Mouse (Mus musculus): Measurements from ENCODE around the gene Tenm4. TPM values are rescaled to one million over a fixed set of nuclear protein-coding genes. Genes with fewer than 3 reads are reported as not detected.

Gene Tenm4
- polyA plus RNA-seq, 1 experiment from 2014 or later = 11.4 TPM

DNA sequence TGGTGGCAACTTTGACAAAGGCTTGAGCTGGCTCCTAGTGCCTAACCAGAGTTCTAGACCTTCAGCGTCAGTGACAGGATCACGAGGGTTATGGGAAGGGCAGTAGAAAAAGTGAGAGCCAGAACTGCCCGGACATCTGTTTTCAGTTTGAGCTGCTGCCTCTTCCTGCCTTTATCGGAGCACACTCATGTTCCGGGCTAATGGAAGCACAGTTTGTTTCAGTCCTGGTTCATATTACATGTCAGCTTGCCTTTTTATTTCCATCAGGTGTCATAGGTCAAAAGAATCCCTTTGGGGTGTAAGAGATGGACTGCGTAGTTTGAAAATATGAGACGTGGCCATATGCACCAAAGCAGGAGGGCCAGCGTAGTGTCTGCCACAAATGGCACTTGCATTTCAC is 578.7 kb downstream of the Tenm4 start:
- peaks cover 8% of the 10 kb centered on the region; the same call in 1 of the 2 replicates for H3K4me1 ChIP-seq (ENCODE audit: control insufficient read depth, insufficient read depth, low read length)
- WGBS (ENCODE audit: insufficient replicate concordance) = 62% methylated on average over 8 of the region's 8 CpGs
- H3K36me3 ChIP-seq (ENCODE audit: control insufficient read depth, insufficient read depth, low read length) = no peaks in the 10 kb centered on the region
- no peak overlapping the region for H3K4me3 ChIP-seq (ENCODE audit: low read depth, low read length)
- ATAC-seq (replicated peaks; ENCODE audit: insufficient number of reproducible peaks, low FRiP score, low TSS enrichment) = peak; percentile 31; the same call in 1 of the 2 replicates
- no peak overlapping the region for H3K27ac ChIP-seq (ENCODE audit: low read depth, low read length)
- H3K4me2 ChIP-seq = no peak overlapping the region
- H3K9ac ChIP-seq (ENCODE audit: low read depth, low read length) = no peak overlapping the region
- no peaks in the 10 kb centered on the region for H3K9me3 ChIP-seq (replicated peaks; ENCODE audit: control insufficient read depth, low read length)
- 0 out of 2 replicates have a peak, but pooled peaks cover 4% of the 10 kb centered on the region for H3K27me3 ChIP-seq (ENCODE audit: control insufficient read depth, insufficient read depth, low read length)

DNA sequence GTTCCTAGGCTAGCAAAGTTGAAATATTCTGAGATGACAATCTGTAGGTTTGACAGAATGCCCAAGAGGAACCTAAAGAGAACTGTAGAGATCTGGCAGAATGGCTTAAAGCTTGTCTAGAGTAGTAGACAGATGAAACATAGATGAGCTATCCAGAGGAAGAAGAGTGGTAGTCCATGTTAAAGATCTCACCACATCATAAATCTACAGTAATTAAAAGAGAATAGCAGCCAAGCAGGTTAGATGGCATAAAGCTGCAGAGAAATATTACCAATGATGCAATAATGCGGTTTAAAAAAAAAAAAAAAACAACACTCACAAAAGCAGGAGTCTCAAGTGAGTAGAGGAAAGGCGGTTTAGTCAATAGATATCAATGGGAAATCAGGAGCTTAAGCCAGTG is 580.2 kb downstream of the Tenm4 start:
- Histone ChIP-seq H3K9ac (ENCODE audit: low read depth, low read length) (no peak overlapping the region), H3K4me1 (ENCODE audit: control insufficient read depth, insufficient read depth, low read length) (peaks cover 8% of the 10 kb centered on the region), H3K27ac (ENCODE audit: low read depth, low read length) (no peak overlapping the region), H3K36me3 (ENCODE audit: control insufficient read depth, insufficient read depth, low read length) (no peaks in the 10 kb centered on the region), H3K4me3 (ENCODE audit: low read depth, low read length) (no peak overlapping the region), H3K27me3 (ENCODE audit: control insufficient read depth, insufficient read depth, low read length) (0 out of 2 replicates have a peak, but pooled peaks cover 4% of the 10 kb centered on the region), H3K9me3 (replicated peaks; ENCODE audit: control insufficient read depth, low read length) (no peaks in the 10 kb centered on the region), H3K4me2 (no peak overlapping the region)
- 89% methylated on average over 2 of the region's 2 CpGs for WGBS (ENCODE audit: insufficient replicate concordance)
- no peak for ATAC-seq (replicated peaks; ENCODE audit: insufficient number of reproducible peaks, low FRiP score, low TSS enrichment)

DNA sequence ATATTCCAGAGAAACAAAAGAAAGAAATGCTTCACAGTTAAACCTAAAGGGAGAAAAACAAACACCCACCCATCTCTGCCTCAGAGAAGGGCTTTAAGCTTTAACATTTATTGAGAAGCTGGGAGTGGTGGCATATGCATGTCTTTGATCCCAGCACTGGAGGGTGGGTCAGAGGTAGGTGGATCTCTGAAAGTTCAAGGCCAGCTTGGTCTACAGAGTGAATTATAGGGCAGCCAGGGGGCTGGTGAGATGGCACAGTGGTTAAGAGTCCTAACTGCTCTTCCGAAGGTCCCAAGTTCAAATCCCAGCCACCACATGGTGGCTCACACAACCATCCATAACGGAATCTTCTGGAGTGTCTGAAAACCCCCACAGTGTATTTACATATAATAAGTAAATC is 581.7 kb downstream of the Tenm4 start:
- Histone ChIP-seq H3K27ac (ENCODE audit: low read depth, low read length) (no peak overlapping the region), H3K36me3 (ENCODE audit: control insufficient read depth, insufficient read depth, low read length) (no peaks in the 10 kb centered on the region), H3K4me3 (ENCODE audit: low read depth, low read length) (no peak overlapping the region), H3K9me3 (replicated peaks; ENCODE audit: control insufficient read depth, low read length) (no peaks in the 10 kb centered on the region), H3K27me3 (ENCODE audit: control insufficient read depth, insufficient read depth, low read length) (0 out of 2 replicates have a peak, but pooled peaks cover 2% of the 10 kb centered on the region), H3K4me2 (no peak overlapping the region), H3K9ac (ENCODE audit: low read depth, low read length) (no peak overlapping the region), H3K4me1 (ENCODE audit: control insufficient read depth, insufficient read depth, low read length) (peaks cover 11% of the 10 kb centered on the region)
- ATAC-seq (replicated peaks; ENCODE audit: insufficient number of reproducible peaks, low FRiP score, low TSS enrichment) = no peak
- 92% methylated on average over 2 of the region's 2 CpGs for WGBS (ENCODE audit: insufficient replicate concordance)

DNA sequence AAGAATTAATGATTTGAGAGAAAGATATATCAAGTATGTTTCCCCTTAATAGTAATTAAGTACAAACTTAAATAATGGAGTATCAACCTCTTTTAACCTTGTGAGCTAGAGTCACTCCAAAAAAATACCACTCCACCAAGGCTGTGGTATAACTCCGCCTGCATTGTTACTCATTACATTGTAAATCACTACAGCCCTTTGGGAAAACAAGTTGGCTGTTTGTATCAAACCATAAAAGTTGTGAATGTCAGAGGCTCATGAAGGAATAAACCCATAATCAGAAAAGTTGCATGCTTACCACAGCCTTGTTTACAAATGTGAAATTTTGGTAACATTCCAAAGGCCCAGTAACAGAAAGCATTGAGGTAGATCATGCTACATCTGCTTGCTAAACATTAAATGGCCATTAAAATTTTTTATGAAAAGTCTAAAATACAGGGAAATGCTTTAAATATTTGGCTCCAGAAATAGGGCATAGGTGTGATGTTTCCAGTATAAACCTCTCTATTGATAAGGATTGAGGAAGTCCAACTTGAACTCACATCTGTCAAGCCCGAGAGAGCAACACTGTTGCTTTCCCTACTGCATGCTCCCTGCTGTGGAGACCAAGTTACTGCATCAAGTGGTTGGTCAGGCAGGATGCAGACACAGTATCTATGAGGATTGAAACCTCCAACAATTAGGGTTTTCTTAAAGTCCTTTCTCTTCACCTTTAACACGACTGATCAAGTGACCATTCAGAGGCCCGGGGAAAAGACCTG is 582.5 kb downstream of the Tenm4 start:
- Histone ChIP-seq H3K4me2 (no peak overlapping the region), H3K36me3 (ENCODE audit: control insufficient read depth, insufficient read depth, low read length) (no peaks in the 10 kb centered on the region), H3K27me3 (ENCODE audit: control insufficient read depth, insufficient read depth, low read length) (0 out of 2 replicates have a peak, but pooled peaks cover 2% of the 10 kb centered on the region), H3K27ac (ENCODE audit: low read depth, low read length) (no peak overlapping the region), H3K9ac (ENCODE audit: low read depth, low read length) (no peak overlapping the region), H3K4me3 (ENCODE audit: low read depth, low read length) (no peak overlapping the region), H3K9me3 (replicated peaks; ENCODE audit: control insufficient read depth, low read length) (no peaks in the 10 kb centered on the region), H3K4me1 (ENCODE audit: control insufficient read depth, insufficient read depth, low read length) (peaks cover 11% of the 10 kb centered on the region)
- WGBS (ENCODE audit: insufficient replicate concordance) = 52% methylated on average over 4 of the region's 4 CpGs
- no peak for ATAC-seq (replicated peaks; ENCODE audit: insufficient number of reproducible peaks, low FRiP score, low TSS enrichment)

DNA sequence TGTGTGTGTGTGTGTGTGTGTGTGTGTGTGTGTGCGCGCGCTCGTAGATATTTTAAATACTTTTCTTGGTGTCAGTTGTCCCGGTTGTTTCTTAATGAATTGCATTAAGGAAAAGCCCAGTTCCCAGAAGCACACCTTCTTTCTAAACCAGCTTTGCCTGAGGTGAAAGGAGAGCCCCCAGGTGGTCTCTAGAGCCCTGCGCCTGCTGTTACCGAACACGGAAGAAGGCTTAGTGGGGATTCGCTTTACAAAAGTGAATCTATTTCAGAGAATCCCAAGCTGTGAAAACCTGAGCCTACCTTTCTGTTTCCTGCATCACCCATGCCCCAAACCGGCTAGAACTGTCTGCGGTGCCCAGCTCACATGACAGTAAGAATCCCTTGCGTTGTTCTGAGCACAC is 583.1 kb downstream of the Tenm4 start:
- H3K4me2 ChIP-seq = peak overlapping the region; percentile 11; the same call in 1 of the 2 replicates
- H3K4me1 ChIP-seq (ENCODE audit: control insufficient read depth, insufficient read depth, low read length) = peaks cover 8% of the 10 kb centered on the region; the same call in 1 of the 2 replicates
- H3K27ac ChIP-seq (ENCODE audit: low read depth, low read length) = no peak overlapping the region
- no peaks in the 10 kb centered on the region for H3K27me3 ChIP-seq (ENCODE audit: control insufficient read depth, insufficient read depth, low read length)
- WGBS (ENCODE audit: insufficient replicate concordance) = 43% methylated on average over 12 of the region's 12 CpGs
- ATAC-seq (replicated peaks; ENCODE audit: insufficient number of reproducible peaks, low FRiP score, low TSS enrichment) = no peak
- H3K9me3 ChIP-seq (replicated peaks; ENCODE audit: control insufficient read depth, low read length) = no peaks in the 10 kb centered on the region
- H3K36me3 ChIP-seq (ENCODE audit: control insufficient read depth, insufficient read depth, low read length) = no peaks in the 10 kb centered on the region
- no peak overlapping the region for H3K4me3 ChIP-seq (ENCODE audit: low read depth, low read length)
- no peak overlapping the region for H3K9ac ChIP-seq (ENCODE audit: low read depth, low read length)

DNA sequence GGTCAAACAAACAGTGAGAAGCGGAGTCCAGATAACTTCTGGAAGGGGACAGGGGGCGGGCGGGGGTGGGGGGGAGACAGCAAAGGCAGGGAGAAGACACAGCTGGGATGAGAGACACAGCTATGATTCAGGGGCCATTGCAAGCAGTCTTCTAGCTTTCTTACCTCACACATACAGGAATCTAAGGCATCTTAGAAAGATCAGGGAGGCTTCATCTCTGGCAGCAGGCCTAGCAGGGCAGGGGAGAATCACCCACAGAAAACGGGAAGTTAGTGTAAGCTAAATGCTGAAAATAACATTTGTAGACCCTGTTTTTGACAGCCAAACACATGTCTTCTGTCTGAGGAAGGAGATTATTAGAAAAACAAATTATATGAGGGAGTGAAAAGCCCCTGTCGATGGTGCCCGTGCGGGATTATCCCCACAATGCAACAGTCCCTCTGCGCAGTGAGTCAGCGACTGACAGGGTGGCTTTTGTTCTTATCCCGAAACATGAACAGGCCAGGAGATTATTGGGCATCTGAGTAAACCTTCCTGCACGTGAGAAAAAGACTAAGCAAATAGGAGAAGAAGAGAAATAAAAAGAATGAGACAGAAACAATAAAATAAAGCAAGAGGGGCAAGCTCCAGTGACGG is 584.5 kb downstream of the Tenm4 start:
- WGBS (ENCODE audit: insufficient replicate concordance) = 62% methylated on average over 12 of the region's 12 CpGs
- peaks cover 6% of the 10 kb centered on the region; the same call in 1 of the 2 replicates for H3K4me1 ChIP-seq (ENCODE audit: control insufficient read depth, insufficient read depth, low read length)
- no peaks in the 10 kb centered on the region for H3K36me3 ChIP-seq (ENCODE audit: control insufficient read depth, insufficient read depth, low read length)
- H3K9me3 ChIP-seq (replicated peaks; ENCODE audit: control insufficient read depth, low read length) = no peaks in the 10 kb centered on the region
- no peak overlapping the region for H3K9ac ChIP-seq (ENCODE audit: low read depth, low read length)
- H3K4me2 ChIP-seq = no peak overlapping the region
- peak overlapping the region; percentile 46; the same call in 1 of the 2 replicates for H3K27ac ChIP-seq (ENCODE audit: low read depth, low read length)
- ATAC-seq (replicated peaks; ENCODE audit: insufficient number of reproducible peaks, low FRiP score, low TSS enrichment) = no peak
- H3K27me3 ChIP-seq (ENCODE audit: control insufficient read depth, insufficient read depth, low read length) = no peaks in the 10 kb centered on the region
- H3K4me3 ChIP-seq (ENCODE audit: low read depth, low read length) = no peak overlapping the region

DNA sequence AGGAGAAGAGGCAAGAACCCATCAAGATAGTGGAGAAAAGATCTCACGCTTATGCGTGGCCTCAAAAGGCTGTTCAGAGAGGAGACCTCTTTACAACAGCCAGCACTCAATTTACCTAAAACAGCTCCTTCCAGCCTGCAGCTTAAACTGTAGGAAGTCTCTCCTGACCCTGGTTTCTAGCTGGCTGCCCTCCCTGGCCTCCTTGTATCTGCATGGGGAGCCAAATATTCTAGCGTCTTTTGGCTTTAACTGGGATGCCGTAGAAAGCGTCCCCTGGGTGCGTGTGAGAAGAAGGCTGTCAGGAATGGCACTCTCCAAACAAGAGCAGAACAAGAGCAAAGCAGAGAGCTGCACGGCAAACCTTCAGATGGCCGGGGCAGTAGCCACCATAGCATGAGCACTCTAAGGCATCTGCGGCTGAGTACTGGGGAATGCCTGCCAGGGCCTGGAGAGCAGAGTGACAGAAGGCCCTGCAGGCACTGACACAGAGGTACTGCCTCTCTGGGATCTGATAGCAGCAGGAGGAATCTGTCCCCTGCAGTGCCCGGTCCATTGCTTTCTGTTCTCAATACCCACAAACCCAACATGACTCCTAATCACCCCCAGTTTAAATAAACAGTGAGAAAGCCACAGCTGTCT is 585.2 kb downstream of the Tenm4 start:
- Histone ChIP-seq H3K4me2 (no peak overlapping the region), H3K4me1 (ENCODE audit: control insufficient read depth, insufficient read depth, low read length) (peaks cover 6% of the 10 kb centered on the region; the same call in 1 of the 2 replicates), H3K9ac (ENCODE audit: low read depth, low read length) (no peak overlapping the region), H3K9me3 (replicated peaks; ENCODE audit: control insufficient read depth, low read length) (no peaks in the 10 kb centered on the region), H3K36me3 (ENCODE audit: control insufficient read depth, insufficient read depth, low read length) (no peaks in the 10 kb centered on the region), H3K4me3 (ENCODE audit: low read depth, low read length) (no peak overlapping the region), H3K27me3 (ENCODE audit: control insufficient read depth, insufficient read depth, low read length) (no peaks in the 10 kb centered on the region), H3K27ac (ENCODE audit: low read depth, low read length) (peak overlapping the region; percentile 46)
- ATAC-seq (replicated peaks; ENCODE audit: insufficient number of reproducible peaks, low FRiP score, low TSS enrichment) = no peak
- WGBS (ENCODE audit: insufficient replicate concordance) = 29% methylated on average over 10 of the region's 10 CpGs

DNA sequence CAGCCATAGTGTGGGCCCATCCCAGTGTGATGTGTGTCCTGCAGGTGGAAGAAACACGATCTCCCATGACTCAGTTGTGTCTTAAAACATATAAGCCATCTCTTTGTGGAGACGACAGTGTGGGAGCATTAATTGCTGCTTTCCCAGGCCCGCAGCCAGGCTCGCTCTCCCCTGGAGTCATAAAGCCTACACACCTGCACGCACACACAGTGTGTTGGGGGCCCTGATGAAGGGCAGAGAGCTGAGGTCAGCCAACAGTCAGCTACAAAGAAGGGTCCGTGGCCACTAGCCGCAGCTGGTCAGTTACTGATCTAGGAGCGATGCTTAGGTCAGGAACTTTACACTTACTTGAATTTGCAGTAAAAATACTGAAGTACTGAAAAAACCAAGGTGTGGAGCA is 586.0 kb downstream of the Tenm4 start:
- Histone ChIP-seq H3K27ac (ENCODE audit: low read depth, low read length) (no peak overlapping the region), H3K4me3 (ENCODE audit: low read depth, low read length) (no peak overlapping the region), H3K4me1 (ENCODE audit: control insufficient read depth, insufficient read depth, low read length) (peaks cover 6% of the 10 kb centered on the region; the same call in 1 of the 2 replicates), H3K9ac (ENCODE audit: low read depth, low read length) (no peak overlapping the region), H3K9me3 (replicated peaks; ENCODE audit: control insufficient read depth, low read length) (no peaks in the 10 kb centered on the region), H3K27me3 (ENCODE audit: control insufficient read depth, insufficient read depth, low read length) (no peaks in the 10 kb centered on the region), H3K36me3 (ENCODE audit: control insufficient read depth, insufficient read depth, low read length) (no peaks in the 10 kb centered on the region), H3K4me2 (no peak overlapping the region)
- 85% methylated on average over 8 of the region's 8 CpGs for WGBS (ENCODE audit: insufficient replicate concordance)
- ATAC-seq (replicated peaks; ENCODE audit: insufficient number of reproducible peaks, low FRiP score, low TSS enrichment) = no peak

Data from heart, embryonic 11.5 days (tissue).